Mouse (Mus musculus) brain, embryonic 14.5 days (tissue): ENCODE measurements at regions not wholly inside any gene's neighbourhood (a gene's known extent, or its start where the extent isn't known, plus 50 kb on each side); places are given as distances from the start of the nearest gene placed in this dataset.

Source experiments
- CTCF ChIP-seq: fragments of 200-500 bp; IDR thresholded peaks from 2 replicates; pipeline ENCODE4 v1.5.1; 2012; ENCODE audit warnings: inconsistent platforms, mild to moderate bottlenecking, moderate library complexity, borderline replicate concordance; ENCODE audit not compliant: insufficient read depth, insufficient read length; ENCODE audit errors: extremely low read depth
- POLR2A ChIP-seq: fragments of 200-500 bp; IDR thresholded peaks from 2 replicates; pipeline ENCODE4 v1.6.1; 2012; ENCODE audit warnings: mild to moderate bottlenecking, inconsistent platforms, borderline replicate concordance; ENCODE audit not compliant: poor library complexity, insufficient read depth, insufficient read length, severe bottlenecking; ENCODE audit errors: extremely low read depth

- TF ChIP-seq POLR2A (no peak), CTCF (no peak)
Observed at GRCm38 (mm10) chr1:105111236-105111635, 245.3 kb downstream of the Rnf152 start.
